Mouse (Mus musculus) hindbrain, embryonic 13.5 days (tissue): ENCODE measurements at regions not wholly inside any gene's neighbourhood (a gene's known extent, or its start where the extent isn't known, plus 50 kb on each side); places are given as distances from the start of the nearest gene placed in this dataset.
"Not testable (repeated sequence)": the region's sequence is repeated elsewhere in the genome, so short reads cannot be mapped to it uniquely, and the experiment has no call there.

ENCODE experiments used
- ATAC-seq: fragments of 200-750 bp; cut with Nextera tagmentation; 2 replicates; pipeline ENCODE4 v1.8.0; 2017; ENCODE audit warnings: moderate TSS enrichment; ENCODE audit not compliant: low FRiP score
- H3K27ac ChIP-seq: fragments of 300-500 bp; sonication (generic); 2 replicates; pipeline ENCODE4 v1.5.1; 2015; ENCODE audit warnings: inconsistent platforms, mild to moderate bottlenecking, moderate library complexity
- H3K27me3 ChIP-seq: fragments of 300-500 bp; sonication (generic); 2 replicates; pipeline ENCODE4 v1.6.1; 2015; ENCODE audit warnings: mild to moderate bottlenecking, inconsistent platforms
- H3K36me3 ChIP-seq: fragments of 300-500 bp; sonication (generic); 2 replicates; pipeline ENCODE4 v1.6.1; 2015; ENCODE audit warnings: mild to moderate bottlenecking, inconsistent platforms
- H3K4me1 ChIP-seq: fragments of 300-500 bp; sonication (generic); replicated peaks from 2 replicates; pipeline ENCODE4 v1.6.1; 2015; ENCODE audit warnings: inconsistent platforms
- H3K4me2 ChIP-seq: fragments of 300-500 bp; sonication (generic); 2 replicates; pipeline ENCODE4 v1.6.1; 2015; ENCODE audit warnings: inconsistent platforms, mild to moderate bottlenecking, moderate library complexity
- H3K4me3 ChIP-seq: fragments of 300-500 bp; sonication (generic); 2 replicates; pipeline ENCODE4 v1.5.1; 2015; ENCODE audit warnings: mild to moderate bottlenecking, inconsistent platforms
- H3K9ac ChIP-seq: fragments of 300-500 bp; sonication (generic); 2 replicates; pipeline ENCODE4 v1.6.1; 2015; ENCODE audit warnings: mild to moderate bottlenecking, inconsistent platforms
- H3K9me3 ChIP-seq: fragments of 300-500 bp; sonication (generic); 2 replicates; pipeline ENCODE4 v1.6.1; 2016; ENCODE audit warnings: inconsistent platforms
- WGBS: fragments of 180-500 bp; shearing (Covaris S2); methylation state at CpG from one replicate; pipeline ENCODE4 v1.1.7; 2015; 5-methylcytosine and 5-hydroxymethylcytosine counted together

GRCm38 (mm10) chr1:164744955-164745608 lies 51.4 kb upstream of the Dpt start:
- ATAC-seq: no peak
- H3K4me2 ChIP-seq: no peak overlapping the region
- no peaks in the 10 kb centered on the region for H3K4me1 ChIP-seq
- H3K27me3 ChIP-seq: no peaks in the 10 kb centered on the region
- H3K9me3 ChIP-seq: no peaks in the 10 kb centered on the region
- H3K27ac ChIP-seq: no peak overlapping the region
- no peaks in the 10 kb centered on the region for H3K36me3 ChIP-seq
- no peak overlapping the region for H3K9ac ChIP-seq
- H3K4me3 ChIP-seq: no peak overlapping the region

GRCm38 (mm10) chr1:164744499-164744898 lies 51.9 kb upstream of the Dpt start:
- H3K36me3 ChIP-seq: no peaks in the 10 kb centered on the region
- H3K4me3 ChIP-seq: no peak overlapping the region
- WGBS: 80% methylated on average over 3 of the region's 3 CpGs

GRCm38 (mm10) chr1:164742897-164743296 lies 53.5 kb upstream of the Dpt start:
- not testable (repeated sequence) for H3K9ac ChIP-seq, H3K4me3 ChIP-seq, H3K4me2 ChIP-seq, H3K27ac ChIP-seq, ATAC-seq, H3K9me3 ChIP-seq, H3K36me3 ChIP-seq, H3K27me3 ChIP-seq, H3K4me1 ChIP-seq
- WGBS: 97% methylated on average over 9 of the region's 9 CpGs

More at GRCm38 (mm10) chr1:164744499-164744898, 51.9 kb upstream of the Dpt start:
- ATAC-seq: no peak
- H3K27me3 ChIP-seq: no peaks in the 10 kb centered on the region
- no peak overlapping the region for H3K4me2 ChIP-seq
- H3K4me1 ChIP-seq: no peaks in the 10 kb centered on the region
- no peak overlapping the region for H3K27ac ChIP-seq
- no peak overlapping the region for H3K9ac ChIP-seq
- no peaks in the 10 kb centered on the region for H3K9me3 ChIP-seq

- WGBS: 83% methylated on average over 1 of the region's 1 CpGs
- Histone ChIP-seq H3K27me3 (no peaks in the 10 kb centered on the region), H3K4me2 (no peak overlapping the region), H3K4me3 (no peak overlapping the region), H3K9me3 (no peaks in the 10 kb centered on the region), H3K27ac (no peak overlapping the region), H3K36me3 (no peaks in the 10 kb centered on the region), H3K9ac (no peak overlapping the region), H3K4me1 (no peaks in the 10 kb centered on the region)
- no peak for ATAC-seq
Measured at GRCm38 (mm10) chr1:164735646-164736045, 60.8 kb upstream of the Dpt start.

- no peaks in the 10 kb centered on the region for H3K27me3 ChIP-seq
- no peak overlapping the region for H3K27ac ChIP-seq
- no peak for ATAC-seq
- WGBS: 87% methylated on average over 3 of the region's 3 CpGs
- no peak overlapping the region for H3K4me2 ChIP-seq
- no peaks in the 10 kb centered on the region for H3K4me1 ChIP-seq
- no peaks in the 10 kb centered on the region for H3K36me3 ChIP-seq
- no peaks in the 10 kb centered on the region for H3K9me3 ChIP-seq
- H3K9ac ChIP-seq: no peak overlapping the region
- H3K4me3 ChIP-seq: no peak overlapping the region
Measured at GRCm38 (mm10) chr1:164733741-164734140, 62.7 kb upstream of the Dpt start.

- WGBS: 11% methylated on average over 1 of the region's 1 CpGs
- Histone ChIP-seq H3K4me2 (no peak overlapping the region), H3K27ac (no peak overlapping the region), H3K27me3 (no peaks in the 10 kb centered on the region), H3K9ac (no peak overlapping the region), H3K4me3 (no peak overlapping the region), H3K9me3 (no peaks in the 10 kb centered on the region), H3K36me3 (no peaks in the 10 kb centered on the region), H3K4me1 (peaks cover 4% of the 10 kb centered on the region; the same call in 1 of the 2 replicates)
- no peak for ATAC-seq
Measured at GRCm38 (mm10) chr1:164722054-164722453, 74.4 kb upstream of the Dpt start.

GRCm38 (mm10) chr1:164714905-164715304 lies 81.5 kb upstream of the Dpt start:
- Histone ChIP-seq H3K4me3 (no peak overlapping the region), H3K27ac (no peak overlapping the region), H3K36me3 (no peaks in the 10 kb centered on the region), H3K27me3 (no peaks in the 10 kb centered on the region), H3K4me2 (no peak overlapping the region), H3K4me1 (no peaks in the 10 kb centered on the region), H3K9me3 (no peaks in the 10 kb centered on the region), H3K9ac (no peak overlapping the region)
- ATAC-seq: no peak
- 81% methylated on average over 2 of the region's 2 CpGs for WGBS

- H3K27ac ChIP-seq: no peak overlapping the region
- H3K4me1 ChIP-seq: no peaks in the 10 kb centered on the region
- 82% methylated on average over 4 of the region's 4 CpGs for WGBS
- no peak overlapping the region for H3K4me2 ChIP-seq
- ATAC-seq: no peak
- no peak overlapping the region for H3K9ac ChIP-seq
- H3K36me3 ChIP-seq: no peaks in the 10 kb centered on the region
- H3K27me3 ChIP-seq: no peaks in the 10 kb centered on the region
- no peak overlapping the region for H3K4me3 ChIP-seq
- no peaks in the 10 kb centered on the region for H3K9me3 ChIP-seq
Measured at GRCm38 (mm10) chr1:164713798-164714551, 82.5 kb upstream of the Dpt start.

GRCm38 (mm10) chr1:164712514-164712913 lies 83.9 kb upstream of the Dpt start:
- Histone ChIP-seq H3K27me3 (no peaks in the 10 kb centered on the region), H3K4me1 (no peaks in the 10 kb centered on the region), H3K36me3 (no peaks in the 10 kb centered on the region), H3K9me3 (no peaks in the 10 kb centered on the region), H3K27ac (no peak overlapping the region), H3K4me2 (no peak overlapping the region), H3K4me3 (no peak overlapping the region), H3K9ac (no peak overlapping the region)
- ATAC-seq: no peak
- WGBS: 91% methylated on average over 3 of the region's 3 CpGs

GRCm38 (mm10) chr1:164704397-164705091 lies 91.9 kb upstream of the Dpt start:
- H3K27me3 ChIP-seq: no peaks in the 10 kb centered on the region
- no peak overlapping the region for H3K4me3 ChIP-seq
- 0 out of 2 replicates have a peak overlapping the region, but pooled peaks have one; percentile 45 for H3K27ac ChIP-seq
- no peaks in the 10 kb centered on the region for H3K9me3 ChIP-seq
- WGBS: 23% methylated on average over 11 of the region's 11 CpGs
- no peak overlapping the region for H3K9ac ChIP-seq
- H3K36me3 ChIP-seq: no peaks in the 10 kb centered on the region
- peaks cover 6% of the 10 kb centered on the region for H3K4me1 ChIP-seq
- peak overlapping the region; percentile 31 for H3K4me2 ChIP-seq
- peak; percentile 96 for ATAC-seq

GRCm38 (mm10) chr1:164703560-164704131 lies 92.8 kb upstream of the Dpt start:
- no peak overlapping the region for H3K27ac ChIP-seq
- H3K36me3 ChIP-seq: no peaks in the 10 kb centered on the region
- no peak for ATAC-seq
- H3K4me2 ChIP-seq: no peak overlapping the region
- H3K9me3 ChIP-seq: no peaks in the 10 kb centered on the region
- H3K4me1 ChIP-seq: peaks cover 6% of the 10 kb centered on the region
- H3K4me3 ChIP-seq: no peak overlapping the region
- no peaks in the 10 kb centered on the region for H3K27me3 ChIP-seq
- no peak overlapping the region for H3K9ac ChIP-seq
- WGBS: 56% methylated on average over 4 of the region's 4 CpGs

GRCm38 (mm10) chr1:164690055-164690454 lies 106.4 kb upstream of the Dpt start:
- Histone ChIP-seq H3K27ac (no peak overlapping the region), H3K4me3 (no peak overlapping the region), H3K27me3 (no peaks in the 10 kb centered on the region), H3K36me3 (no peaks in the 10 kb centered on the region), H3K4me1 (no peaks in the 10 kb centered on the region), H3K9ac (no peak overlapping the region), H3K9me3 (no peaks in the 10 kb centered on the region), H3K4me2 (no peak overlapping the region)
- 85% methylated on average over 1 of the region's 1 CpGs for WGBS
- ATAC-seq: no peak
